ENCODE assay signal across 24 mouse cellular contexts in genomic region chr8:91463757-91464156, GRCm38 (mm10).
"Had no signal": no experiment of that assay in that cellular context is flagged by ENCODE, and none has a peak within 500 bp of the region (broad histone marks: within the 10 kb centered on the region; RNA-seq: fewer than 3 reads in every experiment).

No protein-coding gene starts in this region.

- DNase-seq: gastrocnemius, postnatal 14 days; gastrocnemius, postnatal 36 days; heart, adult 2 months; heart, postnatal 14 days; heart, postnatal 36 days; kidney, adult 11 months; kidney, adult 2 months; kidney, adult 9 months; kidney, postnatal 14 days; kidney, postnatal 36 days; layer of hippocampus, adult 9-11 months; layer of hippocampus, postnatal 36 days; left cerebral cortex, postnatal 4 days had no signal

- H3K9ac ChIP-seq: heart, embryonic 13.5 days; heart, embryonic 15.5 days; hindbrain, embryonic 13.5 days; hindbrain, embryonic 15.5 days; kidney, embryonic 15.5 days; limb, embryonic 13.5 days; limb, embryonic 15.5 days had no signal

- H3K4me1 ChIP-seq: hindbrain, embryonic 13.5 days; hindbrain, embryonic 15.5 days; kidney, embryonic 15.5 days; limb, embryonic 13.5 days; limb, embryonic 15.5 days had no signal

- H3K27ac ChIP-seq: heart, adult 2 months; heart, embryonic 13.5 days; heart, embryonic 15.5 days; hindbrain, embryonic 13.5 days; hindbrain, embryonic 15.5 days; hindbrain, postnatal 0 days; kidney, embryonic 15.5 days; kidney, postnatal 0 days; limb, embryonic 13.5 days; limb, embryonic 15.5 days had no signal

- ATAC-seq: hindbrain, postnatal 0 days; intestine, embryonic 16.5 days had no signal

- H3K4me2 ChIP-seq: heart, embryonic 11.5 days; heart, embryonic 13.5 days; heart, embryonic 15.5 days; hindbrain, embryonic 13.5 days; hindbrain, embryonic 15.5 days; kidney, embryonic 15.5 days; limb, embryonic 13.5 days; limb, embryonic 15.5 days had no signal

- H3K4me3 ChIP-seq: heart, adult 2 months; heart, embryonic 13.5 days; heart, embryonic 15.5 days; hindbrain, embryonic 13.5 days; hindbrain, embryonic 15.5 days; kidney, embryonic 15.5 days; limb, embryonic 13.5 days; limb, embryonic 15.5 days had no signal

- H3K27me3 ChIP-seq: heart, embryonic 13.5 days; heart, embryonic 15.5 days; hindbrain, embryonic 13.5 days; hindbrain, embryonic 15.5 days; kidney, embryonic 15.5 days; limb, embryonic 13.5 days; limb, embryonic 15.5 days had no signal

- H3K9me3 ChIP-seq: heart, embryonic 13.5 days; heart, embryonic 15.5 days; hindbrain, embryonic 13.5 days; hindbrain, embryonic 15.5 days; kidney, embryonic 15.5 days; limb, embryonic 13.5 days; limb, embryonic 15.5 days had no signal

- H3K36me3 ChIP-seq: heart, embryonic 15.5 days; hindbrain, embryonic 15.5 days; limb, embryonic 15.5 days had no signal
